Mouse (Mus musculus) liver, embryonic 12.5 days (tissue): ENCODE results near the gene Shroom3. TPM values are rescaled to one million over a fixed set of nuclear protein-coding genes. Genes with fewer than 3 reads are reported as not detected.

Experiments used
- ATAC-seq: fragments of 200-750 bp; cut with Nextera tagmentation; 2 replicates; pipeline ENCODE4 v1.8.0; 2017; ENCODE audit warnings: moderate number of reproducible peaks, mild to moderate bottlenecking, moderate library complexity
- H3K27ac ChIP-seq: fragments of 300-500 bp; sonication (generic); 2 replicates; pipeline ENCODE4 v1.5.1; 2016; ENCODE audit warnings: mild to moderate bottlenecking
- H3K27me3 ChIP-seq: fragments of 300-500 bp; sonication (generic); replicated peaks from 2 replicates; pipeline ENCODE4 v1.6.1; 2016; ENCODE audit warnings: mild to moderate bottlenecking, moderate library complexity
- H3K36me3 ChIP-seq: fragments of 300-500 bp; sonication (generic); 2 replicates; pipeline ENCODE4 v1.6.1; 2016; ENCODE audit warnings: mild to moderate bottlenecking, moderate library complexity
- H3K4me1 ChIP-seq: fragments of 300-500 bp; sonication (generic); 2 replicates; pipeline ENCODE4 v1.6.1; 2016
- H3K4me2 ChIP-seq: fragments of 300-500 bp; sonication (generic); 2 replicates; pipeline ENCODE4 v1.6.1; 2016; ENCODE audit warnings: mild to moderate bottlenecking, moderate library complexity
- H3K4me3 ChIP-seq: fragments of 300-500 bp; sonication (generic); 2 replicates; pipeline ENCODE4 v1.5.1; 2016; ENCODE audit warnings: mild to moderate bottlenecking, moderate library complexity
- H3K9ac ChIP-seq: fragments of 300-500 bp; sonication (generic); 2 replicates; pipeline ENCODE4 v1.6.1; 2016; ENCODE audit warnings: mild to moderate bottlenecking, moderate library complexity
- H3K9me3 ChIP-seq: fragments of 300-500 bp; sonication (generic); replicated peaks from 2 replicates; pipeline ENCODE4 v1.6.1; 2016; ENCODE audit warnings: mild to moderate bottlenecking, moderate library complexity
- WGBS: fragments of 180-500 bp; shearing (Covaris S2); methylation state at CpG from one replicate; pipeline ENCODE4 v1.1.7; 2016; ENCODE audit not compliant: insufficient replicate concordance; 5-methylcytosine and 5-hydroxymethylcytosine counted together
- microRNA counts: library from miRNA; unstranded; fragments of <30 nt; microRNA quantifications from one replicate; lab custom pipeline; 2017
- microRNA-seq: library from miRNA; unstranded; fragments of <30 nt; microRNA quantifications from one replicate; pipeline ENCODE4, GENCODE M21; 2017
- polyA plus RNA-seq: library from polyadenylated mRNA; unstranded; fragments of >200 nt; fragmentation: Nextera tagmentation; extraction: Ambion mirVana; gene quantifications from 2 replicates; pipeline ENCODE4 v1.2.1, GENCODE M21; 2016

Shroom3 gene
- polyA plus RNA-seq, 1 experiment from 2014 or later = 0.92 TPM

DNA sequence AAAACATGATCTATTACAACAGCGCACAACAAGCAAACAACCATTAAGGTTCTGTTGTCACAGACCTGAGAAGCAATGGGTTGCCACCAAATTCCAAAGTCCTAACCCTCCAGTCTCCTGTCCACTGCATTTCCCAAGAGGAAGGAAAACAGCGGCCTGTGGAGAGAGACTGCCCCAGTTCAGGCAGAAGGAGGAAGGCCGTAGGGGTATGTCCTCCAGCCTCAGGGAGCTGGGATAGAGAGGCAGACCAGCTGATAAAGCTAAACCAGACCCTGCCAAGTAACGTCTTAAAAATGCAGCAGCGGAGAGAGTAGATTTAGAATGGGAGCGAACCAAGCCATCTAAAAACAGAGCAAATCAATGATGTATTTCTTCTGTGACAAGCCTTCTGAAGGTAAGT is 316.8 kb downstream of the Shroom3 start:
- 55% methylated on average over 6 of the region's 6 CpGs for WGBS
- no peak for ATAC-seq
- H3K9me3 ChIP-seq = no peaks in the 10 kb centered on the region
- no peaks in the 10 kb centered on the region for H3K36me3 ChIP-seq
- no peak overlapping the region for H3K4me3 ChIP-seq
- H3K4me2 ChIP-seq = no peak overlapping the region
- H3K27ac ChIP-seq = peak overlapping the region; percentile 56
- H3K27me3 ChIP-seq = peaks cover 4% of the 10 kb centered on the region
- 0 out of 2 replicates have a peak, but pooled peaks cover 5% of the 10 kb centered on the region for H3K4me1 ChIP-seq
- H3K9ac ChIP-seq = no peak overlapping the region

GRCm38 (mm10) chr5:93000774-93001757 is 317.8 kb downstream of the Shroom3 start:
- no peak for ATAC-seq
- no peak overlapping the region for H3K9ac ChIP-seq

DNA sequence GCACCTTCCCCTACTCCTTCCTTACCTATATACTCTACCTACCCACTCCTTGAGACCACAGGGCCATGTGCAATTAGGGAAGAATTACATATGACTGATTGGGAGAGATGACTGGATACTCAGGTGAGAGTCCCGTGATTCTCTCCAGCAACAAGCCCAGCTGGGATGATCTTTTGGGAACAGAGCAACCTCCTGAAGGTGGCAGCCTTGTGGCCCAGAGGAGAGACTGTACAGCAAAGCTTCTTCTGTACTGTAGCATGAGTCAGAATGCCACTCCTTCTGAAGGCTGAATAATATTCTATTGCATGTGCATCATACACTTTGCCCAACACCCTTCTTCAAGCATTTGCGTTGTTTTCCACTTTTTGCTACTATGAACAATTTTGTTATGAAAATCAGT is 319.4 kb downstream of the Shroom3 start:
- Histone ChIP-seq H3K9me3 (no peaks in the 10 kb centered on the region), H3K4me3 (no peak overlapping the region), H3K27ac (no peak overlapping the region), H3K36me3 (no peaks in the 10 kb centered on the region), H3K27me3 (peaks cover 26% of the 10 kb centered on the region), H3K4me2 (no peak overlapping the region), H3K9ac (no peak overlapping the region), H3K4me1 (peaks cover 14% of the 10 kb centered on the region; the same call in 1 of the 2 replicates)
- WGBS = 69% methylated on average over 2 of the region's 2 CpGs
- no peak for ATAC-seq

More at GRCm38 (mm10) chr5:93000774-93001757, 317.8 kb downstream of the Shroom3 start:
- H3K36me3 ChIP-seq = no peaks in the 10 kb centered on the region
- 25% methylated on average over 17 of the region's 17 CpGs for WGBS
- no peaks in the 10 kb centered on the region for H3K9me3 ChIP-seq
- peaks cover 14% of the 10 kb centered on the region; the same call in 1 of the 2 replicates for H3K4me1 ChIP-seq
- H3K4me3 ChIP-seq = no peak overlapping the region
- peak overlapping the region; percentile 64; the same call in 1 of the 2 replicates for H3K27ac ChIP-seq
- H3K27me3 ChIP-seq = peaks cover 14% of the 10 kb centered on the region
- H3K4me2 ChIP-seq = no peak overlapping the region

- Histone ChIP-seq H3K36me3 (no peaks in the 10 kb centered on the region), H3K27ac (peak overlapping the region; percentile 72), H3K4me3 (peak overlapping the region; percentile 33), H3K9me3 (no peaks in the 10 kb centered on the region), H3K9ac (peak overlapping the region; percentile 10; the same call in 1 of the 2 replicates), H3K27me3 (peaks cover 26% of the 10 kb centered on the region), H3K4me1 (peaks cover 14% of the 10 kb centered on the region; the same call in 1 of the 2 replicates), H3K4me2 (peak overlapping the region; percentile 57)
- 2% methylated on average over 19 of the region's 20 CpGs for WGBS
- ATAC-seq = no peak
Measured at GRCm38 (mm10) chr5:93005229-93005814, 322.1 kb downstream of the Shroom3 start.

DNA sequence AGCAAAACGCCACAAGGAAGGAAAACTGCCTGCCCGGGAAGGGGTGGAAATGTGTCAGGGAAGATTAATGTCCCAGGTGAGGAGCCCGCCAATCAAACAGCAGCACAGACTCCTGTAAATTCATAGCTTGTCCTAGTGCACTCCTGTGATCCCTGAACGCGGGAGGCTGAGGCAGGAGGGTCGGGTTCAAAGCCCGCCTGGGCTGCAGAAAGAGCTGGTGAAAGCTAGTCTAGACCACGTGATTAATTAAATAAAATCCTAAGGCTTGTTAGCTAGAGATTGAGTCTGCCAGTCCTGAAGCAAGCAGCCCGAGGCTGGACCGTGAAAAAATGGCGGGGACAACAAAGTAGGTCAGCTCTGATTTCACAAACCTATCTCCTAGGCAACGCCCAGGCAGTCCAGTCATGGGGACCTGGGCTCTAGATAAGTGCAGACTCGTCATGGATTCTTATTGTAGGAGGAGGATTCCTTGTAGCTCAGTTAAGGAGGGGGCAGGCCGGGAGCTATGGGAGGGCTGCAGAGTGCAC is 322.6 kb downstream of the Shroom3 start:
- Histone ChIP-seq H3K4me2 (peak overlapping the region; percentile 57), H3K27ac (peak overlapping the region; percentile 72; the same call in 1 of the 2 replicates), H3K4me1 (peaks cover 13% of the 10 kb centered on the region; the same call in 1 of the 2 replicates), H3K27me3 (peaks cover 26% of the 10 kb centered on the region), H3K36me3 (no peaks in the 10 kb centered on the region), H3K9ac (peak overlapping the region; percentile 10; the same call in 1 of the 2 replicates), H3K9me3 (no peaks in the 10 kb centered on the region), H3K4me3 (peak overlapping the region; percentile 33)
- peak; percentile 56; the same call in 1 of the 2 replicates for ATAC-seq
- 17% methylated on average over 14 of the region's 14 CpGs for WGBS

- ATAC-seq = no peak
- 79% methylated on average over 9 of the region's 9 CpGs for WGBS
- H3K4me2 ChIP-seq = no peak overlapping the region
- peaks cover 9% of the 10 kb centered on the region; the same call in 1 of the 2 replicates for H3K4me1 ChIP-seq
- H3K4me3 ChIP-seq = no peak overlapping the region
- no peaks in the 10 kb centered on the region for H3K9me3 ChIP-seq
- H3K27me3 ChIP-seq = peaks cover 26% of the 10 kb centered on the region
- H3K36me3 ChIP-seq = no peaks in the 10 kb centered on the region
- H3K27ac ChIP-seq = no peak overlapping the region
- no peak overlapping the region for H3K9ac ChIP-seq
Measured at GRCm38 (mm10) chr5:93008256-93008655, 325.0 kb downstream of the Shroom3 start.

MicroRNAs encoded within 50 kb of the gene (microRNA counts, 519-probe panel; counts per million panel counts)
- 2,595 counts per million, percentile 72 among the panel's probes with 10 or more counts for microRNA mmu-miR-1961 (lab: Ali Mortazavi, UCI)

Small RNA genes lying within 50 kb of the gene (microRNA-seq; reads per million reads assigned to microRNA genes)
- gene Mir1961 = not detected

Other genes with a start within 250 kb of the Shroom3 start
- 49.0 and 49.2 TPM in 2 replicates for gene Nup54, start 248.2 kb upstream of the Shroom3 start, polyA plus RNA-seq
- 4.2 and 4.3 TPM in 2 replicates for gene Scarb2, start 176.6 kb upstream of the Shroom3 start, polyA plus RNA-seq
- gene Fam47e, start 128.4 kb upstream of the Shroom3 start, polyA plus RNA-seq = 0.69 and 0.88 TPM in 2 replicates
- gene Stbd1, start 80.4 kb upstream of the Shroom3 start, polyA plus RNA-seq = 5.3 and 5.5 TPM in 2 replicates
- 0.17 and 0.23 TPM in 2 replicates for gene Ccdc158, start 8.2 kb upstream of the Shroom3 start, polyA plus RNA-seq